Mouse (Mus musculus) G1E (cell line): Measurements from ENCODE around the gene Tmem179b.

Experiments used
- CTCF ChIP-seq: IDR thresholded peaks from 2 replicates; pipeline ENCODE4 v1.5.1; 2012; ENCODE audit warnings: low read depth, low read length, inconsistent platforms, mixed read lengths
- POLR2AphosphoS5 ChIP-seq: IDR thresholded peaks from 2 replicates; pipeline ENCODE4 v1.6.1; 2012; ENCODE audit warnings: low read depth, low read length, inconsistent platforms; ENCODE audit not compliant: insufficient replicate concordance
- TAL1 ChIP-seq: conservative IDR thresholded peaks from 2 replicates; pipeline ENCODE4 v1.6.1; 2012; ENCODE audit warnings: low read depth, low read length, inconsistent platforms, mixed read lengths

DNA sequence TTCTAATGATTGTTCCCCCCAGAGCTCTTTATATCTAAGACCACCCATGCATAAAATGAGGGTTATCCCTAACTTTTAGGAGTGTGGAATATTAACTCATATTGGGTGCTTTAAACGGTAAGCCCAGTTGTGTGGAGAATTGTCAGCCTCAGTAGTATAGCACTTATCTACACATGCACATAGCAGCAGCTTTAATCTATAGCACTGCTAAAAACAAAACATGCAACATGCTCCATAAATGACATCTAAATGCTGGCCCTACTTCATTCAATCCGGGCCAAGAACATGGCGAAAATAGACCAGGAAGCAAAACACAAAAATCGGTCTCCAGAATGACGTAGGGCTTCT is 51.7 kb downstream of the Tmem179b start:
- no peak for TF ChIP-seq CTCF
- no peak for TF ChIP-seq POLR2AphosphoS5
- TF ChIP-seq TAL1: no peak
